Mouse (Mus musculus): ENCODE results near the gene Fam49a. TPM values are rescaled to one million over a fixed set of nuclear protein-coding genes. Genes with fewer than 3 reads are reported as not detected.
A peak's percentile ranks its signal among the peaks of the same experiment; 100 is the strongest.

Fam49a gene
- polyA plus RNA-seq (2014; fragmentation: Nextera tagmentation; extraction: Ambion mirVana), result 4.8 and 5.7 TPM in 2 replicates

DNA sequence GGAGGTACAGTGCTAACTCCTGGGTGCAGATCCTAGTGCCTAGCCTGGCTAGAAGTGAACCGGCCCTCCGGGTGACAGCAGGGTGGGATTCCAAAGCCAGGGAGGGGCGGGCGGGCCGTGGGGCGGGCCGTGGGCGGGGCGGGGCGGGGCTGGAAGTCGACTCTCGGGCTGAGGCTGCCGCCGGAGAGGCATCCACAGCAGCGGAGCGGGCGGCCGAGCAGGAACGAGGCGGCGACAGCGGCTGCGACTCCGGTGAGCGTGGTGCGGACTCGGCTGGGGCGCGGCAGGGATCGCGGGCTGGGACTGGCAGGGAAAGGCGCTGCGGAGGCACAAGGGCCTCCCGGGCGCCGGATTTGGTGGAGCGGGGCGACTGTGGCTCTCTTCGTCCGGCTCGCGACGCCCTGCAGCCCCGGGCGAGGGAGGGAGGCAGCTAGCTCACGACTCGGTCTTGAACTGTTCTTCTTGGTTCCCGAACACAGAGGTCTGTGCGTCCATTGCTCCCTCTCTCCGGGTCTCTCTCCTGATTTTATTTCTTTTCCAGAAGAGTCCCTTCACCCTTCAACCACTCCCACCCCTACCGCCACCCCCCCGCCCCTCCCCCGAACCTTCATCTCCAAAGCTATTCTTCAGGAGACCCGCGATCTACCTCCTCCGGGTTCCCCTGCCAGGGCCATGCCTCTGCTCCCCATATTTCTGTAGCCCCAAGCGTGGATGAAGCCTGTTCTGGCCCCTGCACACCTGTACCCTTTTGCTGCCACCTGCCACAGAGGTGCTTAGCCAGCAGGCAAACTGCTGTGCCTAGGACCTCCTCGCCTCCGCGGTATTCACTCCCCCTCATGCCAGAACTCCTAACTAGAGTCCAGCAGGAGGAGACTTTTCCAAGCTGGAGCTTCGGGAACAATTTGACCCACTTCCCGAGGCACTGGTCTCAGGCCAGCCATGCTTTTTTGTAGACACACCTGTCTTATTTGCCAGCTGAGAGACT lies at the start of gene Fam49a:
Gene Fam49a (plus strand): TSS at position 153 of the 985 bp plus-strand sequence.
- Histone ChIP-seq H3K4me2 (peak within 1 kb of the TSS; percentile 74), H3K9me3 (ENCODE audit: control insufficient read depth, low read length) (no peaks in the 10 kb centered on the region), H3K36me3 (ENCODE audit: control insufficient read depth, insufficient read depth, low read length) (no peaks in the 10 kb centered on the region), H3K4me1 (replicated peaks; ENCODE audit: control insufficient read depth, insufficient read depth, low read length) (peaks cover 7% of the 10 kb centered on the region), H3K4me3 (ENCODE audit: low read depth, low read length) (peak within 1 kb of the TSS; percentile 53), H3K9ac (ENCODE audit: low read depth, low read length) (peak within 1 kb of the TSS; percentile 51), H3K27ac (ENCODE audit: low read depth, low read length) (no peak within 1 kb of the TSS), H3K27me3 (replicated peaks; ENCODE audit: control insufficient read depth, insufficient read depth, low read length) (no peaks in the 10 kb centered on the region)
- peak; percentile 79 for DNase-seq (ENCODE audit: low spot score)
- ATAC-seq (replicated peaks; ENCODE audit: low FRiP score), result peak; percentile 81
- under 1% methylated on average over 51 of the region's 62 CpGs for WGBS

DNA sequence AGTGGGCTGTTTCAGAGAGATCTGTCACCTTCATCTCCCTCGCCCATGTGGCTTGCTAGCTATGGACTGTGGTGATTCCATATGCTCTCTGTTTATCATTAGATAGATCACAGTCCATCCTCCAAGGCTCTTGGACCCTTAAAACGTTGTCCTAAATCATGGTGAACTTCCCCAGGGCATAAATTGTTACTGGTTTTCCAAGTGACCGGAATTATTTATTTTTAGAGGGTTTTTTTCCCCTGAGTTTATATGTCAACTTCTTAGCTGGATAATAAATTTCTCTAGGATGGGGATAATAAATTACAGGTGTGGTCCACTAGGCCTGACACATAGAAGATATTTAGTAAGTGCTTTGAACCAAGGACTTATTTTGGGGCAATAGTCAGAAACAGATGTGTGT lies 48.4 kb upstream of the Fam49a start:
- no peak for ATAC-seq (replicated peaks; ENCODE audit: low FRiP score)

DNA sequence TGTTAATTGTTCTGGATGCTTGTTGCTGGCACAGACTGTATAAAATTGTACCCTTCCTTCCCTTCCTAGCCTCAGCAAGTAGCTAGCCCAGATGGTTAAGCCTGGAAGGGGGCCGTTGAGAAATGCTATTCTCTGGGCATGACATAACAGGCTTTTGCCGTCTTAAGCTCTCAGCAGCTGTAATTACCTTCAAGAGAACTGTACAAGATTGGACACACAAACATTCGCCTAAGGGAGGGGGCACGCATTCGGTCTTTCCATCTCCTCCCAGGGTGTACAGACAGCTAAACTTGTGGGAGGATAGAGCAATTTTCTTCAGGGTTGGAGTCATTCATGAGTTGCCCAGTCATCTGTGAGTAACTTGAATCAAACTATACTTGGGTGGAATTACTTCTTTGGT lies 43.0 kb upstream of the Fam49a start:
- Histone ChIP-seq H3K36me3 (ENCODE audit: control insufficient read depth, insufficient read depth, low read length) (no peaks in the 10 kb centered on the region), H3K4me1 (replicated peaks; ENCODE audit: control insufficient read depth, insufficient read depth, low read length) (no peaks in the 10 kb centered on the region), H3K9me3 (ENCODE audit: control insufficient read depth, low read length) (no peaks in the 10 kb centered on the region), H3K27ac (ENCODE audit: low read depth, low read length) (no peak overlapping the region), H3K4me2 (no peak overlapping the region), H3K4me3 (ENCODE audit: low read depth, low read length) (no peak overlapping the region), H3K27me3 (replicated peaks; ENCODE audit: control insufficient read depth, insufficient read depth, low read length) (no peaks in the 10 kb centered on the region), H3K9ac (ENCODE audit: low read depth, low read length) (no peak overlapping the region)
- DNase-seq (ENCODE audit: low spot score) (no peak), ATAC-seq (replicated peaks; ENCODE audit: low FRiP score) (no peak)
- 81% methylated on average over 5 of the region's 5 CpGs for WGBS

More for the DNA sequence above, 48.4 kb upstream of the Fam49a start:
- 59% methylated on average over 3 of the region's 3 CpGs for WGBS
- Histone ChIP-seq H3K9ac (ENCODE audit: low read depth, low read length) (no peak overlapping the region), H3K4me3 (ENCODE audit: low read depth, low read length) (no peak overlapping the region), H3K36me3 (ENCODE audit: control insufficient read depth, insufficient read depth, low read length) (no peaks in the 10 kb centered on the region), H3K4me2 (no peak overlapping the region), H3K9me3 (ENCODE audit: control insufficient read depth, low read length) (no peaks in the 10 kb centered on the region), H3K4me1 (replicated peaks; ENCODE audit: control insufficient read depth, insufficient read depth, low read length) (no peaks in the 10 kb centered on the region), H3K27ac (ENCODE audit: low read depth, low read length) (no peak overlapping the region), H3K27me3 (replicated peaks; ENCODE audit: control insufficient read depth, insufficient read depth, low read length) (no peaks in the 10 kb centered on the region)
- DNase-seq (ENCODE audit: low spot score), result no peak

DNA sequence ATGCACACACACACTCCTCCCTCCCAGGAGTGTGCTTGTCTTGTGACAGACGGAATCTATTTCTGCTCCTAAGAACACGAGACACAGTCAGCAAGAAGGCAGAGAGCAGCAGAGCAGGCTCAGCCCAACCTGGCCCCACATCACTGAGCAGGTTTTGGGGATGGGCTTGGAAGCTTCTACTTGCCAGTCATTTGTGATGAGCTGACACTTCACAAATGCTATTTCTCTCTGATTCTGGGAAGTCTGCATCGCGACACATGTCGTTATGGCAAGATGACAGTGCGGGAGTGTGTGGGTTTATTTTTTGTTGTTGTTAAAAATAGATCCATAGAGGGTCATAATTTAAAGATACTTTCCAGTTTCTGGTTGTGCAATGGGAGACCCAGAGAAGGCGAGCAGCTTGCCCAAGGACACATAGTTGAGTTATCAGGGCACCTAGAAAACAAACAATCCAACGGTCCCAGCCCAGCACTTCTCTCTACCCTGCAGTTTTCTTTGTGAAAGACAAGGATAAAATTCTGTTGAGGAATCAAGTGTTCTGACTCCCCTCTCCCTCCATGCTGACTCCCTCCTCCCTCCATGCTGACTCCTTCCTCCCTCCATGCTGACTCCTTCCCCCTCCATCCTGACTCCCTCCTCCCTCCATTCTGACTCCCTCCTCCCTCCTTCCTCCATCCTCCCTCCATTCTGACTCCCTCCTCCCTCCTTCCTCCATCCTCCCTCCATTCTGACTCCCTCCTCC lies 41.0 kb upstream of the Fam49a start:
- 69% methylated on average over 8 of the region's 8 CpGs for WGBS
- H3K4me1 ChIP-seq (replicated peaks; ENCODE audit: control insufficient read depth, insufficient read depth, low read length), result no peaks in the 10 kb centered on the region
- H3K27me3 ChIP-seq (replicated peaks; ENCODE audit: control insufficient read depth, insufficient read depth, low read length), result no peaks in the 10 kb centered on the region
- H3K9me3 ChIP-seq (ENCODE audit: control insufficient read depth, low read length), result no peaks in the 10 kb centered on the region
- no peak overlapping the region for H3K4me2 ChIP-seq
- DNase-seq (ENCODE audit: low spot score), result no peak
- ATAC-seq (replicated peaks; ENCODE audit: low FRiP score), result no peak
- H3K27ac ChIP-seq (ENCODE audit: low read depth, low read length), result no peak overlapping the region
- no peaks in the 10 kb centered on the region for H3K36me3 ChIP-seq (ENCODE audit: control insufficient read depth, insufficient read depth, low read length)
- no peak overlapping the region for H3K4me3 ChIP-seq (ENCODE audit: low read depth, low read length)
- H3K9ac ChIP-seq (ENCODE audit: low read depth, low read length), result no peak overlapping the region

DNA sequence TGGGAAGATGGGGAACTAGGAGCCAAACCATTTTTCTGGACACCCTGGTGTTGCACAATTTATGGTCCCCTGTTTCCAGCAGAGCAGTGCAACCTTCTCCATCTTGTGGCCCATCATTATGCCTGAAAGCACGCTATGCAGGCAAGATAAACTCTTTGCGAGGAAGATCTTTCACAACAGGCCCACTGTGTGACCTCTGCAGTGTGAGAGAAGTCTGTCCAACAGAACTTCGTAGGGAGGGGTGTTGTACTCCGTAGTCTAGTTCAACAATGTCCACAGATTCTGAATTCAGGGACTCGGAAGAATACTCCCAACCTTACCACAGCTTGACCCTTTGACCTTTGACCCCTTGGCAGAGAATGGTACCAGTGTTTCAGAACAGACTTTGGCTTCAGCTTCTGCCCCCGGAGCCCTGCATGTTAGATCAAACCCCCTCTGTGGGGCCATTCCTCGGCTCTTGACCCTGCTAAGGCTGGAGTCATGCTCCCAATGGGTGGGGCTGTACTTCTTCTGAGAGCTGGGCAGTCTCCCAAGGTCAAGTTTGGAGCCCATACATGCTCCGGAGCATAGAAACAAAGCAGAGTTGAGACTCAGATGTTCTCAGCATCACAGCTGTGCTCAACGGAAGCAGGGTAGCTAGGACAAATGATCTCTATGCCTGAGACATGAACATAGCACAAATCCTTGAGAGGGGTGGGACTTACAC lies 39.2 kb upstream of the Fam49a start:
- Histone ChIP-seq H3K4me2 (no peak overlapping the region), H3K27me3 (replicated peaks; ENCODE audit: control insufficient read depth, insufficient read depth, low read length) (no peaks in the 10 kb centered on the region), H3K27ac (ENCODE audit: low read depth, low read length) (no peak overlapping the region), H3K9me3 (ENCODE audit: control insufficient read depth, low read length) (no peaks in the 10 kb centered on the region), H3K4me3 (ENCODE audit: low read depth, low read length) (no peak overlapping the region), H3K9ac (ENCODE audit: low read depth, low read length) (no peak overlapping the region), H3K4me1 (replicated peaks; ENCODE audit: control insufficient read depth, insufficient read depth, low read length) (no peaks in the 10 kb centered on the region), H3K36me3 (ENCODE audit: control insufficient read depth, insufficient read depth, low read length) (no peaks in the 10 kb centered on the region)
- 73% methylated on average over 9 of the region's 9 CpGs for WGBS
- ATAC-seq (replicated peaks; ENCODE audit: low FRiP score) (no peak), DNase-seq (ENCODE audit: low spot score) (no peak)

DNA sequence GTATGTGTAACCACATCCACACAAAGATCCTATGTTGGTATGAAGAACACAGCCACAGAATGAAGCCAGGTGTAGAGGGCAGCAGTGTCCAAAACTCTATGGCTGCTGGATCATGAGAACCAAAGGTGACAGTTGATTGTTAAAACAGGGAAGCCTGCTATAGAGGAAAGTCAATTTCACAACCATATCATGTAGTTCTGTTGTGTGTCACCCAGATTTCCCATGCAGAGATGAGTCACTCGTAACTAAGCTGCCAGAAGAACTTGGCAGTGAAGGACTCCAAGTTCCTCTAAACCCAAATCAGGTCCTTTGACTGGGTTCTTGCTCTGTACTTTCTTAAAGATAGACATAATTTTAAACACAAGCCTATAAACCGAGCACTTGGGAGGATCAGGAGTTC lies 38.6 kb upstream of the Fam49a start:
- ATAC-seq (replicated peaks; ENCODE audit: low FRiP score) (no peak), DNase-seq (ENCODE audit: low spot score) (no peak)
- H3K27me3 ChIP-seq (replicated peaks; ENCODE audit: control insufficient read depth, insufficient read depth, low read length), result no peaks in the 10 kb centered on the region
- 65% methylated on average over 2 of the region's 2 CpGs for WGBS
- H3K9me3 ChIP-seq (ENCODE audit: control insufficient read depth, low read length), result no peaks in the 10 kb centered on the region
- H3K27ac ChIP-seq (ENCODE audit: low read depth, low read length), result no peak overlapping the region
- H3K9ac ChIP-seq (ENCODE audit: low read depth, low read length), result no peak overlapping the region
- H3K4me2 ChIP-seq, result no peak overlapping the region
- H3K4me3 ChIP-seq (ENCODE audit: low read depth, low read length), result no peak overlapping the region
- H3K36me3 ChIP-seq (ENCODE audit: control insufficient read depth, insufficient read depth, low read length), result no peaks in the 10 kb centered on the region
- H3K4me1 ChIP-seq (replicated peaks; ENCODE audit: control insufficient read depth, insufficient read depth, low read length), result no peaks in the 10 kb centered on the region

DNA sequence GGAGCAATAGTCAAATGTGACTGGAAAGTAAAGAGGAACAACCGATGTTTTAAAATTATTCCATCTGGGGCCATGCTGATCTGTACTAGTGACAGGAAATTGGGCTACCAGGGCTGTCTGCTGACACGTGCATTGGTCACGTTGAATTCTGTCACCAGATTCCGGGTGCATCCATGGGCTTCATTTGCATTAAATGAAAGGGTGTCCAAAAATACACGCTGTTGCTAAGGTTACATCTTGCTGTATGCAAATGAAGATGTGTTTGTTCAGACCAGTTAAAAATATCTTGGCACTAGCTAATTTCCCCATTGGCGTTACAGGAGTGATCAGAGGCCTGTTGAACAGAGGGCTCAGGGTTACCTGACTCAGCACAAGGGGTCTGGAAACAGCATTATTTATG lies 36.2 kb upstream of the Fam49a start:
- H3K4me1 ChIP-seq (replicated peaks; ENCODE audit: control insufficient read depth, insufficient read depth, low read length), result no peaks in the 10 kb centered on the region
- H3K4me3 ChIP-seq (ENCODE audit: low read depth, low read length), result no peak overlapping the region
- DNase-seq (ENCODE audit: low spot score), result no peak
- no peaks in the 10 kb centered on the region for H3K9me3 ChIP-seq (ENCODE audit: control insufficient read depth, low read length)
- no peaks in the 10 kb centered on the region for H3K36me3 ChIP-seq (ENCODE audit: control insufficient read depth, insufficient read depth, low read length)
- H3K9ac ChIP-seq (ENCODE audit: low read depth, low read length), result no peak overlapping the region
- no peak for ATAC-seq (replicated peaks; ENCODE audit: low FRiP score)
- H3K27ac ChIP-seq (ENCODE audit: low read depth, low read length), result no peak overlapping the region
- WGBS, result 78% methylated on average over 6 of the region's 6 CpGs
- no peaks in the 10 kb centered on the region for H3K27me3 ChIP-seq (replicated peaks; ENCODE audit: control insufficient read depth, insufficient read depth, low read length)
- H3K4me2 ChIP-seq, result no peak overlapping the region

DNA sequence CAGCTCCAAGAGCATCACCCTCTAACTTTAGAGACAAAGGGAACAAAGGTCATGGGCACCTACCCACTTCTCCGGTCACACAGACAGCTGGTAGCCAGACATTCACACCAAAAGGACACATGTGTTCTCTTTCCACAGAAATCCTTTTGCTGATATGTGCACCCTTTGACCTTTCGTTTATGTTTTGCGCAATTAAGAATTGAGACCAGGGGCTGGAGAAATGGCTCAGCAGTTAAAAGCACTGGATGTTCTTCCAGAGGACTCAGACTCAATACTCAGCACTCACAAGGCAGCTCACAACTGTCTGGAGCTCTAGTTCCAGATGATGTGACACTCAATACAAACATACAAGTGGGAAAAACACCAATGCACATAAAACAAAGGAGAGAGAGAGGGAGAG lies 34.3 kb upstream of the Fam49a start:
- DNase-seq (ENCODE audit: low spot score) (no peak), ATAC-seq (replicated peaks; ENCODE audit: low FRiP score) (no peak)
- H3K4me1 ChIP-seq (replicated peaks; ENCODE audit: control insufficient read depth, insufficient read depth, low read length), result no peaks in the 10 kb centered on the region
- H3K36me3 ChIP-seq (ENCODE audit: control insufficient read depth, insufficient read depth, low read length), result no peaks in the 10 kb centered on the region
- H3K27me3 ChIP-seq (replicated peaks; ENCODE audit: control insufficient read depth, insufficient read depth, low read length), result no peaks in the 10 kb centered on the region
- no peak overlapping the region for H3K4me2 ChIP-seq
- no peak overlapping the region for H3K4me3 ChIP-seq (ENCODE audit: low read depth, low read length)
- H3K9me3 ChIP-seq (ENCODE audit: control insufficient read depth, low read length), result no peaks in the 10 kb centered on the region
- 84% methylated on average over 3 of the region's 3 CpGs for WGBS
- no peak overlapping the region for H3K27ac ChIP-seq (ENCODE audit: low read depth, low read length)
- no peak overlapping the region for H3K9ac ChIP-seq (ENCODE audit: low read depth, low read length)
